Mouse (Mus musculus) CH12.LX (cell line): ENCODE data around the gene Iqcc. TPM values are rescaled to one million over a fixed set of nuclear protein-coding genes. Genes with fewer than 3 reads are reported as not detected.

Experiments
- DNase-seq: peaks from one replicate; pipeline ENCODE4 v3.0.0-alpha.2; 2013; ENCODE audit errors: extremely low read depth
- H3K27ac ChIP-seq: 2 replicates; pipeline ENCODE4 v1.5.1; 2012; ENCODE audit warnings: low read depth, mild to moderate bottlenecking, control low read depth, moderate library complexity; ENCODE audit not compliant: insufficient read depth
- H3K27me3 ChIP-seq: replicated peaks from 2 replicates; pipeline ENCODE3; 2012; ENCODE audit warnings: inconsistent platforms
- H3K36me3 ChIP-seq, 2 experiments: replicated peaks in 1 of 2; 2 replicates each; pipeline versions ENCODE3 to v1.6.1; 2012; ENCODE audit warnings: inconsistent platforms in 1 of 2, low read length in 1 of 2, mild to moderate bottlenecking in 1 of 2, mixed read lengths in 1 of 2, moderate library complexity in 1 of 2; ENCODE audit not compliant: control insufficient read depth in 1 of 2, insufficient read depth in 1 of 2
- H3K4me1 ChIP-seq, 2 experiments: 2 replicates each; pipeline ENCODE4 v1.6.1; 2012; ENCODE audit warnings: inconsistent platforms in 1 of 2, moderate library complexity in 1 of 2; ENCODE audit not compliant: insufficient read depth in 2 of 2, control insufficient read depth in 1 of 2
- H3K4me2 ChIP-seq: 2 replicates; pipeline ENCODE4 v1.6.1; 2012; ENCODE audit warnings: low read depth, mild to moderate bottlenecking, control low read depth; ENCODE audit not compliant: poor library complexity, insufficient read depth, severe bottlenecking
- H3K4me3 ChIP-seq, 3 experiments: fragments of 150-350 bp in 1 of 3; sonication (generic) in 1 of 3; replicated peaks in 1 of 3; 2 replicates each; pipeline versions ENCODE3 to v1.5.1; 2011 to 2012; ENCODE audit warnings: low read depth in 2 of 3, low read length in 2 of 3, mild to moderate bottlenecking in 2 of 3, moderate library complexity in 2 of 3, control low read depth in 1 of 3, improper control_type of control experiment in 1 of 3, inconsistent platforms in 1 of 3, mixed read lengths in 1 of 3; ENCODE audit not compliant: poor library complexity in 1 of 3
- H3K79me2 ChIP-seq: replicated peaks from 2 replicates; pipeline ENCODE4 v1.6.1; 2012; ENCODE audit warnings: mild to moderate bottlenecking, moderate library complexity; ENCODE audit not compliant: control insufficient read depth, poor library complexity, insufficient read depth, severe bottlenecking; ENCODE audit errors: extremely low read depth
- H3K9ac ChIP-seq: 2 replicates; pipeline ENCODE4 v1.6.1; 2012; ENCODE audit warnings: low read depth, mild to moderate bottlenecking, control low read depth, moderate library complexity; ENCODE audit not compliant: insufficient read depth
- H3K9me3 ChIP-seq: replicated peaks from 2 replicates; pipeline ENCODE3; 2012; ENCODE audit warnings: low read length, inconsistent platforms, mixed read lengths
- BHLHE40 ChIP-seq: IDR thresholded peaks from 2 replicates; pipeline ENCODE4 v1.6.1; 2011; ENCODE audit warnings: mild to moderate bottlenecking, low read depth, low read length, improper control_type of control experiment
- CHD1 ChIP-seq: IDR thresholded peaks from 2 replicates; pipeline ENCODE4 v1.6.1; 2012; ENCODE audit warnings: low read depth, low read length, improper control_type of control experiment, inconsistent platforms
- CTCF ChIP-seq, 2 experiments: IDR thresholded peaks in 1 of 2; conservative IDR thresholded peaks in 1 of 2; 2 replicates each; pipeline ENCODE4 v1.5.1; 2011 to 2012; ENCODE audit warnings: low read depth in 2 of 2, low read length in 2 of 2, improper control_type of control experiment in 1 of 2, inconsistent platforms in 1 of 2, mild to moderate bottlenecking in 1 of 2, moderate library complexity in 1 of 2
- E2F4 ChIP-seq: IDR thresholded peaks from 2 replicates; pipeline ENCODE4 v1.6.1; 2011; ENCODE audit warnings: low read depth, low read length, improper control_type of control experiment; ENCODE audit not compliant: insufficient replicate concordance
- ELF1 ChIP-seq: IDR thresholded peaks from 2 replicates; pipeline ENCODE4 v1.6.1; 2014; ENCODE audit warnings: low read depth, mild to moderate bottlenecking, inconsistent platforms, low read length, improper control_type of control experiment
- ETS1 ChIP-seq: conservative IDR thresholded peaks from 2 replicates; pipeline ENCODE4 v1.6.1; 2012; ENCODE audit warnings: low read depth, mild to moderate bottlenecking, inconsistent platforms, low read length, improper control_type of control experiment, moderate library complexity
- GABPA ChIP-seq: IDR thresholded peaks from 2 replicates; pipeline ENCODE4 v1.6.1; 2012; ENCODE audit warnings: low read depth, low read length, improper control_type of control experiment, inconsistent platforms; ENCODE audit not compliant: insufficient replicate concordance
- HCFC1 ChIP-seq: IDR thresholded peaks from 2 replicates; pipeline ENCODE4 v1.6.1; 2012; ENCODE audit warnings: low read depth, mild to moderate bottlenecking, inconsistent platforms, low read length, improper control_type of control experiment
- IRF4 ChIP-seq: IDR thresholded peaks from 2 replicates; pipeline ENCODE4 v1.6.1; 2014; ENCODE audit warnings: low read depth, mild to moderate bottlenecking, inconsistent platforms, low read length, improper control_type of control experiment
- JUN ChIP-seq: IDR thresholded peaks from 2 replicates; pipeline ENCODE4 v1.6.1; 2011; ENCODE audit warnings: low read depth, mild to moderate bottlenecking, low read length, improper control_type of control experiment, moderate library complexity; ENCODE audit not compliant: insufficient read depth
- MAFK ChIP-seq: IDR thresholded peaks from 2 replicates; pipeline ENCODE4 v1.6.1; 2011; ENCODE audit warnings: low read length, improper control_type of control experiment; ENCODE audit not compliant: insufficient replicate concordance
- MAX ChIP-seq: IDR thresholded peaks from 2 replicates; pipeline ENCODE4 v1.6.1; 2011; ENCODE audit warnings: low read length, improper control_type of control experiment
- MEF2A ChIP-seq: IDR thresholded peaks from 2 replicates; pipeline ENCODE4 v1.6.1; 2014; ENCODE audit warnings: low read depth, mild to moderate bottlenecking, inconsistent platforms, low read length, improper control_type of control experiment, borderline replicate concordance
- POLR2A ChIP-seq: IDR thresholded peaks from 2 replicates; pipeline ENCODE4 v1.6.1; 2011; ENCODE audit warnings: low read depth, mild to moderate bottlenecking, improper control_type of control experiment, low read length
- POLR2AphosphoS2 ChIP-seq: IDR thresholded peaks from 2 replicates; pipeline ENCODE4 v1.6.1; 2011; ENCODE audit warnings: low read depth, low read length, improper control_type of control experiment
- RCOR1 ChIP-seq: conservative IDR thresholded peaks from 2 replicates; pipeline ENCODE4 v1.6.1; 2012; ENCODE audit warnings: low read depth, mild to moderate bottlenecking, inconsistent platforms, low read length, improper control_type of control experiment
- SMC3 ChIP-seq: IDR thresholded peaks from 2 replicates; pipeline ENCODE4 v1.6.1; 2011; ENCODE audit warnings: low read depth, low read length, improper control_type of control experiment
- TCF12 ChIP-seq: IDR thresholded peaks from 2 replicates; pipeline ENCODE4 v1.6.1; 2014; ENCODE audit warnings: low read depth, mild to moderate bottlenecking, inconsistent platforms, low read length, improper control_type of control experiment
- ZMIZ1 ChIP-seq: IDR thresholded peaks from 2 replicates; pipeline ENCODE4 v1.6.1; 2012; ENCODE audit warnings: low read depth, mild to moderate bottlenecking, inconsistent platforms, low read length, improper control_type of control experiment
- ZNF384 ChIP-seq: IDR thresholded peaks from 2 replicates; pipeline ENCODE4 v1.6.1; 2012; ENCODE audit warnings: low read depth, low read length, improper control_type of control experiment, inconsistent platforms
- dilution Hi-C: fragments of 300-500 bp; cut with MboI; formaldehyde crosslinking; loops from 2 replicates; pipeline ENCODE4 v1.14.3; 2020; ENCODE audit warnings: low sequenced_read_pairs; ENCODE audit not compliant: extremely low pct_unique_long_range_greater_than_20kb, extremely low pct_ligation_motif_present
- in situ Hi-C: fragments of 300-500 bp; cut with MboI; formaldehyde crosslinking; loops from 3 replicates; pipeline ENCODE4 v1.14.3; 2019; ENCODE audit warnings: low sequenced_read_pairs, low pct_ligation_motif_present, low pct_unique_long_range_greater_than_20kb, mixed read lengths
- polyA plus RNA-seq: library from polyadenylated mRNA; unstranded; fragments of >175 nt; gene quantifications from 2 replicates; pipeline ENCODE4 v1.2.1, GENCODE M21; 2012; ENCODE audit warnings: low read depth; ENCODE audit not compliant: insufficient read length
- total RNA-seq, 2 experiments: library from RNA; depleted of rRNA; stranded (reverse); fragments of 300-350 nt in 1 of 2; fragments of >200 nt in 1 of 2; gene quantifications; 2 replicates each; pipeline ENCODE4 v1.2.3; 2012 to 2014

Gene Iqcc
- total and polyA plus RNA-seq, 3 experiments = 13.5 to 27.0 (median 18.4) TPM

GRCm38 (mm10) chr4:129622803-129623535, 4.1 kb upstream of the Iqcc start:
- Histone ChIP-seq H3K4me2 (peak overlapping the region; percentile 10), H3K27ac (no peak overlapping the region), H3K4me3 (peak overlapping the region in 2 of 3 experiments; percentile 54 to 77), H3K9me3 (no peaks in the 10 kb centered on the region), H3K79me2 (no peaks in the 10 kb centered on the region), H3K36me3 (peaks cover 20 to 40% of the 10 kb centered on the region in 2 experiments), H3K4me1 (peaks cover 11 to 67% of the 10 kb centered on the region in 2 experiments), H3K27me3 (no peaks in the 10 kb centered on the region), H3K9ac (peak overlapping the region; percentile 46; the same call in 1 of the 2 replicates)
- TF ChIP-seq BHLHE40 (no peak), E2F4 (no peak), ZMIZ1 (no peak), HCFC1 (no peak), SMC3 (no peak), JUN (no peak), MAX (no peak)
- dilution Hi-C loops = no loop called here
- in situ Hi-C loops = loop anchor here (25.0 kb wide), 1 partner anchor 261 kb away; no protein-coding TSS in a partner anchor
- no peak for DNase-seq

GRCm38 (mm10) chr4:129622120-129622802, 3.4 kb upstream of the Iqcc start:
- no peak for DNase-seq
- Histone ChIP-seq H3K9me3 (no peaks in the 10 kb centered on the region), H3K36me3 (peaks cover 16 to 38% of the 10 kb centered on the region in 2 experiments), H3K27me3 (no peaks in the 10 kb centered on the region), H3K27ac (0 out of 2 replicates have a peak overlapping the region, but pooled peaks have one; percentile 1), H3K4me3 (peak overlapping the region in 1 of 3 experiments; percentile 77), H3K4me1 (peaks cover 11 to 74% of the 10 kb centered on the region in 2 experiments), H3K4me2 (no peak overlapping the region), H3K9ac (no peak overlapping the region), H3K79me2 (no peaks in the 10 kb centered on the region)
- in situ Hi-C loops (loop anchor here (25.0 kb wide), 1 partner anchor 260 kb away; no protein-coding TSS in a partner anchor), dilution Hi-C loops (no loop called here)
- no peak for TF ChIP-seq POLR2AphosphoS2

- peaks cover 19 to 38% of the 10 kb centered on the region in 2 experiments for H3K36me3 ChIP-seq
- H3K27me3 ChIP-seq = no peaks in the 10 kb centered on the region
- peak overlapping the region; percentile 52 for H3K4me2 ChIP-seq
- H3K79me2 ChIP-seq = no peaks in the 10 kb centered on the region
- H3K9ac ChIP-seq = peak overlapping the region; percentile 57
- peak overlapping the region; percentile 47 to 53 (median 49) for H3K4me3 ChIP-seq
- dilution Hi-C loops (no loop called here), in situ Hi-C loops (loop anchor here (25.0 kb wide), 1 partner anchor 259 kb away; no protein-coding TSS in a partner anchor)
- peak; percentile 88 for DNase-seq
- H3K4me1 ChIP-seq = peaks cover 11 to 71% of the 10 kb centered on the region in 2 experiments
- H3K27ac ChIP-seq = peak overlapping the region; percentile 74
- H3K9me3 ChIP-seq = no peaks in the 10 kb centered on the region
- TF ChIP-seq RCOR1 (no peak), MAX (no peak), IRF4 (no peak; the same call in 1 of the 2 replicates), E2F4 (no peak), TCF12 (peak; percentile 72), MAFK (no peak; the same call in 1 of the 2 replicates), HCFC1 (no peak), MEF2A (peak; percentile 7; the same call in 1 of the 2 replicates), ELF1 (no peak), POLR2A (peak; percentile 67), ZNF384 (no peak), ETS1 (peak; percentile 46), SMC3 (no peak), ZMIZ1 (no peak; the same call in 1 of the 2 replicates), CHD1 (no peak), GABPA (no peak), CTCF (conservative IDR thresholded peaks at IDR 0.05 in 1 of 2, IDR thresholded peaks at IDR 0.05 in 1 of 2; ENCODE audit: low read depth in 2 of 2, low read length in 2 of 2) (no peak)
Measured at GRCm38 (mm10) chr4:129621283-129621841, 2.5 kb upstream of the Iqcc start.
